Mouse (Mus musculus) liver, adult 2 months (tissue): Measurements from ENCODE around the gene Pxk. TPM values are rescaled to one million over a fixed set of nuclear protein-coding genes. Genes with fewer than 3 reads are reported as not detected.

Experiments used
- DNase-seq: peaks from one replicate; pipeline ENCODE4 v3.0.0-alpha.2; 2011; ENCODE audit warnings: low read depth, low spot score; ENCODE audit errors: extremely low read depth
- H3K27ac ChIP-seq: fragments of 200-500 bp; replicated peaks from 2 replicates; pipeline ENCODE4 v1.5.1; 2012; ENCODE audit warnings: low read depth, mild to moderate bottlenecking, control low read depth, inconsistent platforms, low read length; ENCODE audit not compliant: insufficient read depth
- H3K27me3 ChIP-seq: fragments of 200-500 bp; 2 replicates; pipeline ENCODE4 v1.6.1; 2012; ENCODE audit warnings: mild to moderate bottlenecking, moderate library complexity, low read length, inconsistent platforms; ENCODE audit not compliant: control insufficient read depth, insufficient read depth
- H3K36me3 ChIP-seq: fragments of 200-500 bp; 2 replicates; pipeline ENCODE4 v1.6.1; 2012; ENCODE audit warnings: low read length, inconsistent platforms; ENCODE audit not compliant: control insufficient read depth, insufficient read depth
- H3K4me1 ChIP-seq: fragments of 200-500 bp; 2 replicates; pipeline ENCODE4 v1.6.1; 2011; ENCODE audit warnings: low read length; ENCODE audit not compliant: control insufficient read depth, insufficient read depth
- H3K4me3 ChIP-seq: fragments of 200-500 bp; 2 replicates; pipeline ENCODE4 v1.5.1; 2011; ENCODE audit warnings: low read depth, mild to moderate bottlenecking, control low read depth, low read length, moderate library complexity; ENCODE audit not compliant: insufficient read depth
- H3K79me2 ChIP-seq: fragments of 200-500 bp; 2 replicates; pipeline ENCODE4 v1.6.1; 2012; ENCODE audit warnings: inconsistent platforms, mild to moderate bottlenecking, low read length, moderate library complexity; ENCODE audit not compliant: control insufficient read depth, insufficient read depth
- H3K9ac ChIP-seq: fragments of 200-500 bp; 2 replicates; pipeline ENCODE4 v1.6.1; 2012; ENCODE audit warnings: low read depth, mild to moderate bottlenecking, control low read depth, inconsistent platforms, low read length
- CTCF ChIP-seq: fragments of 200-500 bp; IDR thresholded peaks from 2 replicates; pipeline ENCODE4 v1.5.1; 2011; ENCODE audit warnings: low read depth, low read length, control low read depth
- POLR2A ChIP-seq: fragments of 200-500 bp; IDR thresholded peaks from 2 replicates; pipeline ENCODE4 v1.6.1; 2011; ENCODE audit warnings: low read length, control low read depth; ENCODE audit not compliant: insufficient read depth; ENCODE audit errors: extremely low read depth
- WGBS: fragments of 180-500 bp; shearing (Covaris S2); methylation state at CpG from one replicate; pipeline ENCODE4 v1.1.7; 2018; 5-methylcytosine and 5-hydroxymethylcytosine counted together
- polyA plus RNA-seq: library from polyadenylated mRNA; depleted of rRNA; stranded (reverse); fragments of >200 nt; gene quantifications from 2 replicates; pipeline ENCODE4 v1.2.3, GENCODE M21; 2012
- total RNA-seq: library from RNA; depleted of rRNA; stranded (reverse); fragments of >200 nt; gene quantifications from 2 replicates; pipeline ENCODE4 v1.2.3, GENCODE M21; 2014

The Pxk gene
- total and polyA plus RNA-seq, 2 experiments, result 17.5 to 18.4 TPM

DNA sequence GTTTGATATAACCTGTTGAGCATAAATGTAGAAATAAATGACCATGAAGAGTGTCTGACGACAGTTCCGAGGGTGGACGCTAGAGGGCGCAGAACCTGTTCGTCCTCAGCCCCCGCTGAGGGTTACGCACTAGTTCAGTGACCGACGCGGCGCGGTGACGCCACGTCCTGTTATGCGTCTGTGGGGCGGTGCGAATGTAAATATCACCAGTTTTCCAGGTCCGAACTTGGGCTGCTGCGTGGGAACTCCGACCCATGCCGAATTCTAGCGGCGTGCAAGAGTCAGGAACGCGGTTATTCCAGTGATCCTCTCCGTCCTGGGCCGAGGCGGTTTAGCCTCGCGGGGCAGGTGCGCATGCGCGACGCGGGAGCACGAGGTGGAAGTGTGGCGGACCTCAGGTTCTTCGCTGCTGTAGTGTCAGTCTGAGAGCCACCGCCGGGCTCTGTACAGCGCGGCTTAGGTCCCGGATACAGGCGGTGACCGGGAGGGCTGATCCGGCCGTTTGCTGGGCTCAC lies 17.8 kb upstream of the Pxk start, which contains the start of gene Rpp14:
TSS of gene Rpp14 (plus strand) at position 203 of the 515 bp plus-strand sequence.
- H3K27me3 ChIP-seq, result no peaks in the 10 kb centered on the region
- peak within 1 kb of the TSS; percentile 92 for H3K9ac ChIP-seq
- peak; percentile 85 for DNase-seq
- H3K79me2 ChIP-seq, result peaks cover 9% of the 10 kb centered on the region
- H3K4me1 ChIP-seq, result peaks cover 5% of the 10 kb centered on the region
- TF ChIP-seq POLR2A (peak; percentile 28), CTCF (peak; percentile 99)
- peak within 1 kb of the TSS; percentile 88 for H3K4me3 ChIP-seq
- WGBS, result under 1% methylated on average over 47 of the region's 47 CpGs
- H3K27ac ChIP-seq, result peak within 1 kb of the TSS; percentile 97
- peaks cover 11% of the 10 kb centered on the region for H3K36me3 ChIP-seq

DNA sequence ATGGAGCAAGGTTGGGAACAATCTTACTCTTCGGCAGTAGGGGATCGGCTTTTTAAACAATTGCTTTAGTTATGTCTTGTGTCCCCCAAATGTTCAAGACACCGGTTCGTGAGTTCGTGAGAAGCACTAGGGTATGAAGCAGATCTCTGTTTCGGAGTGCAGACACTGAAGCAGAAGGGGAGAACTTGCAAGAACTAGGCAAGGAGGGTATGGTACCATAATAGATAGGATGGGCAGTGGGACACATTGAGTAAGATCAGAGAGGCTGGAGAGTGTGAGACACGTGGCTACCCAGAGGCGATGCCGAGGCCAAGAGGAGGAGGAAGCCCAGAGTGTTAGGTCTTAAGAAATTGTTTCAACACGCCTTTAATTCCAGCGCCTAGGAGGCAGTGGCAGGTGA lies 17.3 kb upstream of the Pxk start:
- H3K4me3 ChIP-seq, result peak overlapping the region; percentile 88
- 1% methylated on average over 11 of the region's 11 CpGs for WGBS
- DNase-seq, result no peak
- H3K79me2 ChIP-seq, result peaks cover 9% of the 10 kb centered on the region
- peaks cover 16% of the 10 kb centered on the region for H3K36me3 ChIP-seq
- H3K4me1 ChIP-seq, result peaks cover 5% of the 10 kb centered on the region
- peak overlapping the region; percentile 92 for H3K9ac ChIP-seq
- H3K27me3 ChIP-seq, result no peaks in the 10 kb centered on the region
- H3K27ac ChIP-seq, result peak overlapping the region; percentile 97
- TF ChIP-seq CTCF, result no peak
- no peak for TF ChIP-seq POLR2A

DNA sequence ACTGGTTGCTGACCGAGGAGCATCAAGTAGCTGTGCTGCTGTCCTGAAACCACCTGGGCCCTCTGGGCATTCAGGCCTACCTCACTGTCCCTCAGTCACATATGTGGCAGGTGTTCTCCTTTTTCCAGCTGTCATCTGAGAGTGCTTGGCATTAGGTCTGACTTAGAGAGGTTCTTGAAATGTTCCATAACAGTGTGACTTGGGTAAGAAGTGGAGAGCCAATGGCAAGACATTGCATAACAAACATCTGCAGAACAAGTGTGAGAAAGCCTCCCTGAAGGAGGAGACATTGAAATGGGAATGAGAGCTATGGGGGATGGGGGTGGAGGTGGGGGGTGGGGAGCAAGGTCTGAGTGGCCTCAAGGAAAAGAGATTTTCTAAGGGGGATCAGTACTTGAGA lies 15.1 kb upstream of the Pxk start:
- H3K4me3 ChIP-seq, result no peak overlapping the region
- 94% methylated on average over 1 of the region's 1 CpGs for WGBS
- H3K27ac ChIP-seq, result no peak overlapping the region
- H3K9ac ChIP-seq, result no peak overlapping the region
- peaks cover 9% of the 10 kb centered on the region for H3K79me2 ChIP-seq
- H3K27me3 ChIP-seq, result no peaks in the 10 kb centered on the region
- TF ChIP-seq CTCF, result no peak
- TF ChIP-seq POLR2A, result no peak
- DNase-seq, result no peak
- peaks cover 33% of the 10 kb centered on the region for H3K36me3 ChIP-seq
- peaks cover 5% of the 10 kb centered on the region for H3K4me1 ChIP-seq

DNA sequence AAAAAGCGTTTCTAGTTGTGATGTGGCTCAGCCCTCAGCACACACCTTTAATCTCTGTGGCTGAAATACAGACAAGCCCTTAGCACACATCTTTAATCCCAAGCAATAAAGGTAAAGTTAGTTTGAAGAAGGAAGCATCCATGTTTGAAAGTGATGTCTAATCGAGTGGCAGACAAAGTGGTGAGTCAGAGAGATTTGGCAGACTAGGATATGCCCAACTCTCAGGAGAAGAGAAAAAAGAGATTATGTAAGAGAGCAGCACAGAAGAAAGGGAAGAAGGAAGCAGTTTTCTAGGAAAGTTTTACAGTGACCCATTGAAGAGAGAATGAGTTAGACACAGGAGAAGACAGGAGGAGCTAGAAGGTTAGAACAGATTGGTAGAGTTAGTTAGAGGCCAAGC lies 9.0 kb upstream of the Pxk start:
- WGBS, result 90% methylated on average over 2 of the region's 2 CpGs
- Histone ChIP-seq H3K9ac (no peak overlapping the region), H3K4me3 (no peak overlapping the region), H3K27ac (no peak overlapping the region), H3K27me3 (no peaks in the 10 kb centered on the region), H3K79me2 (no peaks in the 10 kb centered on the region), H3K4me1 (peaks cover 6% of the 10 kb centered on the region), H3K36me3 (peaks cover 53% of the 10 kb centered on the region)
- DNase-seq, result no peak
- TF ChIP-seq CTCF, result no peak
- no peak for TF ChIP-seq POLR2A

DNA sequence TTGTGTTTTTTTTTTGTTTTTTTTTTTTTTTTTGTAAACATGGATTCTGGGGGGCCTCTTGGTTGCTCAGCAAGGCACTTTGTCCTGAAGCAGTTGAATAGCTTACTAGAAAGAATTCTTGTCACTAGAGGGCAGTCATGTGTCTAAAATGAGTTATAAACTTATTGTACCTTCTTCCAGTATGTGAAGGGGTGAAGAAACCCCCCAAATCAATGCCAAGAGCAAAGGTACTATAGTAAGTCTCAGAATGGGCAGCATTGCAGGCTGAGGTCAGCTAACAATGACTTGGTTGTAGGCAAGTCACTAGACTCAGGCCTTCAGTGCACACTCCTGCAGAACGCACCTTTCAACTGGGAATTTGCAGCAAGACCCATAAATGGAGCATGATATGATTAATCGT lies 5.4 kb upstream of the Pxk start:
- WGBS, result 77% methylated on average over 2 of the region's 2 CpGs
- no peak overlapping the region for H3K9ac ChIP-seq

DNA sequence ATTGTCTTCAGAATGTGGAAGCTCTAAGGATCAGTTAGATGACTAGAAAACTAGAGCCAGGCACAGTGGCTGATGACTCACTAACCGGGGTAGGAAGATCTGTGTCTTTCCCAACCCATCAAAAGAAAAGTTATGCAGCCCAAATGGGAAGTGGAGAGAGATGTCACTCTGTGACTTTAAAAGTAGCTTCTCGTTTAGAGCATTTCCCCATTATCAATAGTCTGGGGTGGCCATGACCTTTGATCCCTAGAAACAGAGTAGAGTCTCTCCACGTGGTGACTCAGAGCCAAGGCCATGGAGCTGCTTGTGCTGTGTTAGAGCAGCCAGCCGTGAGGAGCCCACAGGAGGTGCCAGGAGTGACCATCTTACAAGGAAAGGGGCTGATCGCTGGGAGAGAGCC lies 4.6 kb upstream of the Pxk start:
- Histone ChIP-seq H3K9ac (no peak overlapping the region), H3K4me3 (no peak overlapping the region), H3K27ac (peak overlapping the region; percentile 55), H3K36me3 (peaks cover 24% of the 10 kb centered on the region), H3K79me2 (peaks cover 4% of the 10 kb centered on the region; the same call in 1 of the 2 replicates), H3K27me3 (no peaks in the 10 kb centered on the region), H3K4me1 (peaks cover 16% of the 10 kb centered on the region)
- 22% methylated on average over 5 of the region's 5 CpGs for WGBS
- DNase-seq, result peak; percentile 83
- TF ChIP-seq CTCF, result no peak
- no peak for TF ChIP-seq POLR2A

More for the DNA sequence above, 5.4 kb upstream of the Pxk start:
- H3K4me3 ChIP-seq, result no peak overlapping the region
- peak; percentile 61 for DNase-seq
- TF ChIP-seq CTCF (peak; percentile 43), POLR2A (no peak)
- H3K4me1 ChIP-seq, result peaks cover 16% of the 10 kb centered on the region
- H3K27ac ChIP-seq, result no peak overlapping the region
- H3K27me3 ChIP-seq, result no peaks in the 10 kb centered on the region
- no peaks in the 10 kb centered on the region for H3K79me2 ChIP-seq
- H3K36me3 ChIP-seq, result peaks cover 29% of the 10 kb centered on the region
